Mouse (Mus musculus) ES-Bruce4 (cell line): ENCODE results near the gene Rhox1.

Source experiments
- CTCF ChIP-seq: IDR thresholded peaks from one replicate; pipeline ENCODE4 v1.8.1; 2011; ENCODE audit warnings: low read depth, low read length
- EP300 ChIP-seq: IDR thresholded peaks from 2 replicates; pipeline ENCODE4 v1.6.1; 2011; ENCODE audit warnings: low read depth, low read length; ENCODE audit not compliant: insufficient read depth
- POLR2A ChIP-seq: IDR thresholded peaks from one replicate; pipeline ENCODE4 v1.8.1; 2011; ENCODE audit warnings: low read length; ENCODE audit not compliant: insufficient read depth

- TF ChIP-seq CTCF (no peak), POLR2A (no peak), EP300 (no peak)
Observed at GRCm38 (mm10) chrX:37191105-37191743, 30.8 kb downstream of the Rhox1 start, which contains the start of the genes Ndufa1 and Rnf113a1.
